Mouse (Mus musculus): ENCODE measurements at regions not wholly inside any gene's neighbourhood (a gene's known extent, or its start where the extent isn't known, plus 50 kb on each side); places are given as distances from the start of the nearest gene placed in this dataset.
A peak's percentile ranks its signal among the peaks of the same experiment; 100 is the strongest.

- DNase-seq (ENCODE audit: low read depth) = no peak
Observed at GRCm38 (mm10) chr19:56102454-56103080, 184.4 kb upstream of the Habp2 start.

GRCm38 (mm10) chr19:56105073-56105451, 181.9 kb upstream of the Habp2 start:
- DNase-seq (ENCODE audit: low read depth) = no peak

DNA sequence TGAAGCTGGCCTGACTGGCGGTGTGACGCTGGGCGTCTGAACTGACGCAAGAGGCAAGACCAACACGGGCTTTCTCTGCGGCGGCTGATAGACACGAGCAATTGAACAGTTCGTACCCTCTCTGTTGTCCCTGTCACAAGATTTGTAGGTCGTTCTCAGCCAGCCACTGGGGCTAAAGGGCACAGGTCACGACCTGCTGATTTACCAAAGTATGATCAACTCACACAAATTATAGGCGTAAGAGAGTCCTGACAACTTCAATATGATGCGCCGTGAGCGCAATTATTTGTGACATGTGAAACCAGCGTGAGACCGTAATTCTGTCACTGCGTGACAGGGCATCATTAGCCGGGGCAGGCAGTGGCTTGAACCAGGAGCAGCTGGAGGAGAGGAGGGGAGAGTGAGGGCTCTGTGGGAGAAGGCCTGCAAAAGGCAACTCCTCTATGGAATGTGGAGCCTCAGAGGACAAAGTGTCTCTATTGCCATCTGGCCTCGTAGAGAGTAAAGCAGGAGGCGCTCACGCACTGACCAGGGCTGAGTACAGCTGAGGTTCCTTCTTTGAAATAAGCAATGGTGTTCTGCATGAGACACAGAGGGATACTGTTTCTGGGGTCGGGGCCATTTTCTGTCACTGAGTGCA, 181.4 kb upstream of the Habp2 start:
- no peak for DNase-seq (ENCODE audit: low read depth)

- no peak for DNase-seq (ENCODE audit: low read depth)
Observed at GRCm38 (mm10) chr19:56108796-56109195, 178.1 kb upstream of the Habp2 start.

- no peak for DNase-seq (ENCODE audit: low read depth)
Observed at GRCm38 (mm10) chr19:56115552-56116284, 171.2 kb upstream of the Habp2 start.

DNA sequence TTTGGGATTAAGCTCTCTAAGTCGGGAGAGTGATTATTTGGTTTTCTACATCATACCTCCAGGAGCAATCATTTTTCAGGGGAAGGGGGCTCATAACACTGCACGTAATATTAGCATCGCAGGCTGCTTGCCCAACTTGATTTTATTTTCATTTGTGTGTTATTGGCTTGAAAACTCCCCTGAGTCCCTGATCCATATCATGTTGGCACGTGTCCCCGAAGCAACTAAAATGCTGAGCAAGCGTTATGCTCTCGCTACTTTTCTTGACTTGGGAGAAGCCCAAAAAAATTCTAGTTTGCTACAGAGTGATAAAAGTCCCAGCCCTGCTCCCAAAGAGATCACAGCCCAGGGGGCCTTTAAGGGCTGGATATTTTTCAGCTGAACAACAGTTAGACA, 170.7 kb upstream of the Habp2 start:
- no peak for DNase-seq (ENCODE audit: low read depth)

GRCm38 (mm10) chr19:56120723-56121122, 166.2 kb upstream of the Habp2 start:
- DNase-seq (ENCODE audit: low read depth) = no peak

DNA sequence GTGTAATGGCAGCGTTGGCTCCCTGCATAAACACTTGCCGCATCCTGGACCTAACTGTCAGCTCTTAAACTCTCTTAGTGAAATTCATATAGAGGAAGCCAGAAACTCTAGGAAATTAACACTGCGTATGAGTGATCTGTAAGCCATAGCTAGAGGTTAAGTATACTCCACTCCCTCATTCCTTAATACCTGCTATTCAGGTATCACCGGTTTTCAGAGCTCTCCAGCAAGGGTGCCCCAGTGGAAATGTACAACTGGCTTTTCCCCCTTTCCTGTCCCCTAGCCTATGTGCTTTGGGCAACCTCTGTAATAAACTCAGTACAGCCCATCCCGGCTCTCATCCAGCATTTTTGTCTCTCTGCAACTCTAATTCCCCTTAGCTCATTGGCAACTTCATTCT, 164.8 kb upstream of the Habp2 start:
- DNase-seq (ENCODE audit: low read depth) = no peak

- DNase-seq (ENCODE audit: low read depth) = no peak
Observed at GRCm38 (mm10) chr19:56131556-56131955, 155.4 kb upstream of the Habp2 start.

- DNase-seq (ENCODE audit: low read depth) = no peak
Observed at GRCm38 (mm10) chr19:56132911-56133562, 153.9 kb upstream of the Habp2 start.

DNA sequence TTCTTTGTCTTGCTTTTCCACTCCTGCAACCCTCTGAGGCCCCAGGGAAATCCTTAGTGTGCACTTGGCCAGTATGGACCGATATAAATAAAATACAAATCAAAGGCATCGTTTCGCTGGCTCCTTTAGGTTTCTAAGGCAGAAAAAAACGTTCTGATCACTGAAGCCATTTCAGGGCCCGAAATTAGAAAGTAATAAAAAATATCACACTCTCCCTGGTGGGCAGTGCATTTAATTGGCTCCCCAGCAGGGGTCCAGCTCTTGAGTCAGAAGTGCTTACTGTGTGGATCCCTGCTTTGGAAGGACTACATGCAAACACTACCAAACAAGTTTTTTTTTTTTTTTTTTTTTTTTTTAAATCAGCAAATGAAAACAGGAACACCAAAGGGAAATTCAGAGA, 153.4 kb upstream of the Habp2 start:
- DNase-seq (ENCODE audit: low read depth) = no peak

DNA sequence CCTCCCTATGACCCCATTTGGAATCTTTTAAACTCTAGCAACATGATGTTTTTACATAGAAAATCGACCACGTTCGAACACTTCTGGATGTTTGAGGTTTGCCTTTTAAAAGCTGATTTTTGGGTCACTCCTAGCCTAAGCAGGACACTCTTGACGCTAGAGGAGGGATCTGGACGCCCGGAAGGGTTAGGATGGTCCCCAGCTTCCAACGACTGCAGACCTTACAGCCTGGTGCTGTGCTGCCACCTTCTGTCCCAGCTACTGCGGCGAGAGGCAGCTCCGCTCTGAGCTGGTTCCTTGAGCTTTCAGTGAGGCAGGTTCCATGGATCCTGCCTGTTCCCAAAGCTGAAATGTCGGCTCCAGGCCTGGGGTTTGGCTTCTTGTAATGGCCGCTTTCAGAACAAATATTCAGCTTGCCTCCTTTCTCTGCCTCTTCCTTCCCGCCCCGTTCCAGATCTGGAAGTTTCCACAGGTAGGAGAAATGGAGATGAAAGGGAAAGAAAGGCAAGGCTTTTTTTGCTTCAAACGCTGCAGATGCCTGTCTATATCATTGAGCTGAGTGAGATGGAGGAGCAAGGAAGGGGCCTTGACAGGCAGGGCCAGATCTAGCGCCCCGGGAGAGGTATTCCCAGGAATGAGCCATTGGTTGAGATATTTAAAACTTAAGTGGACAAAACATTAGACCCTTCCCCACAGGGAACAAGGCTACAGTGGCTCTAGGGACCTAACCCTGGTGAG, 152.7 kb upstream of the Habp2 start:
- peak; percentile 9 for DNase-seq (ENCODE audit: low read depth)

- no peak for DNase-seq (ENCODE audit: low read depth)
Observed at GRCm38 (mm10) chr19:56135306-56135928, 151.5 kb upstream of the Habp2 start.

DNA sequence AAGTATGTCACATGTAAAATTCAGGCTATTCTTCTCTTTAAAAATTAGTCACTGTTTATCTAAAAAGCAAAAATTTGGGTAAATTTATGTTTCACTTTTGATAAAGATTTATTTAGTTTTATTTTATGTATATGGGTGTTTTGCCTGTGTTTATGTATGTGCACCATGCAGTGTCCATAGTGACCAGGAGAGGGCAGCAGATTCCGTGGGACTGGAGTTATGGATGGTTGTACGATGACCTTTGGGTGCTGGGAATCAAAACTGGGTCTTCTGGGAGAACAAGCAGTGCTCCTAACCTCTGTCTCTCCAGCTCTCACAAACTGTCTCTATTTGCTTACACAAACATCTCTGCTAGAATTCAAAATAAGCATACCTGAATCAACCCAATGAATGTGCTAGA, 146.4 kb upstream of the Habp2 start:
- DNase-seq (ENCODE audit: low read depth) = no peak

- no peak for DNase-seq (ENCODE audit: low read depth)
Observed at GRCm38 (mm10) chr19:56144221-56144620, 142.7 kb upstream of the Habp2 start.

GRCm38 (mm10) chr19:56157120-56157519, 129.8 kb upstream of the Habp2 start:
- DNase-seq (ENCODE audit: low read depth) = no peak

DNA sequence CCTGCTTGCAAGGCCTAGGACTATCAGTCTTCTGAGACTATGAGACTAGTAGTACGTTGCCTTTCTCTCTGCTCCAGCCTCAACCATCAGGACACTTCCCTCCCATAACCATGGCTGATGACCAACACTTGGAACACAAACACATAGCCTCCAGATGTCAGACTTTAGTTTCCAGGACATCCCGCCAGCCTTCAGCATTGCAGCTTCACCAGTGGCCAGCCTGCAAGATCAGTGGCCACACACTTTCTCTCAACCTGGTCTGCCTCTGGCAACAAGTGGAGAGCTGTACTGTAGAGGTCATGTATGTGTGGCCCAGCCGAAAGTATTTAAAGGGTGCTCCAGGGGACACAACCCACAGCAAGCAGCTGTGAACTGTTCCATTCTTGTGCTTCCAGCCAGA, 124.8 kb upstream of the Habp2 start:
- DNase-seq (ENCODE audit: low read depth) = no peak

- DNase-seq (ENCODE audit: low read depth) = no peak
Observed at GRCm38 (mm10) chr19:56169133-56169997, 117.6 kb upstream of the Habp2 start.

DNA sequence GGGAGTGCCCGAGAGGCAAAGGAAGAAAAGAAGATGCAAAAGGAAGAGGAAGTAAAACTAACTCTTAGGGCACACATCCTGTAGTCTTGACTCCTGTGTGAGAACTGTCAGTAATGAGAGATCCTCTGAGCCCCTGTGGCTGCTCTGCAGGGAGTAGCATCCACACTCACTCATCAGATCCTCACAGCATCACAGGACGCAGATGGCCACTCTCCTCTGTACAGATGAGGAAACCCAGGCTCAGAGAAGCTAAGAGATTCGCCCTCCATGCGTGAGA, 117.0 kb upstream of the Habp2 start:
- DNase-seq (ENCODE audit: low read depth) = no peak

DNA sequence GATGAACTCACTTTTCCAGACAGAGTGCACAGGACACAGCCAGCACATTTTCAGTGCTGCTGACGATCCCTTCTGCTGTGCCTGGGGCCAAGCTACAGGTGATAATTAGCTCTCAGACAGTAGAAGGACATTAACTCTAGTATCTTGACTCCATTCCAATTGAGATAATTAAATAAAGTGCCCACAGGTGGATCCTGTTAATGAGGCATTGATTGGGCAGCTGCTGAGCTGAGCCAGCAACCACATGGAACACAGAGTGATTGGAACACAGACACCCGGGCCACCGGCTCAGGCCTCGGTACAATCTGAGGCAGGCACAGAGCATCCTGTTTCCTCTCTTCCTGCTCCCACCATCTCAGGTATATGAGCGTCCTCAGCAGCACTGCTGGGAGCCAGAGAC, 114.5 kb upstream of the Habp2 start:
- no peak for DNase-seq (ENCODE audit: low read depth)

- no peak for DNase-seq (ENCODE audit: low read depth)
Observed at GRCm38 (mm10) chr19:56176059-56176458, 110.9 kb upstream of the Habp2 start.
